Mouse (Mus musculus): ENCODE results near the gene Alg12.
"Not testable (repeated sequence)": the region's sequence is repeated elsewhere in the genome, so short reads cannot be mapped to it uniquely, and the experiment has no call there.

Alg12 gene

GRCm38 (mm10) chr15:88792140-88792850 is 26.8 kb downstream of the Alg12 start:
- no peak for DNase-seq (ENCODE audit: low read depth, low spot score)

GRCm38 (mm10) chr15:88774630-88775029 is 44.5 kb downstream of the Alg12 start:
- DNase-seq (ENCODE audit: low read depth, low spot score), result not testable (repeated sequence)

GRCm38 (mm10) chr15:88768537-88768936 is 50.6 kb downstream of the Alg12 start:
- DNase-seq (ENCODE audit: low read depth, low spot score), result no peak

- DNase-seq (ENCODE audit: low read depth, low spot score), result not testable (repeated sequence)
Observed at GRCm38 (mm10) chr15:88766139-88766538, 53.0 kb downstream of the Alg12 start.

GRCm38 (mm10) chr15:88761551-88761950 is 57.6 kb downstream of the Alg12 start:
- no peak for DNase-seq (ENCODE audit: low read depth, low spot score)

- no peak for DNase-seq (ENCODE audit: low read depth, low spot score)
Observed at GRCm38 (mm10) chr15:88758061-88758460, 61.1 kb downstream of the Alg12 start.

GRCm38 (mm10) chr15:88755761-88756160 is 63.4 kb downstream of the Alg12 start:
- DNase-seq (ENCODE audit: low read depth, low spot score), result no peak

Data from WW6 (cell line).